Mouse (Mus musculus) thymus, postnatal 36 days (tissue): ENCODE data around the gene Kat7.

Source experiments
- DNase-seq, 2 experiments: peaks; one replicate each; pipeline ENCODE4 v3.0.0; 2022; ENCODE audit warnings: mixed read lengths in 2 of 2

Kat7 gene

GRCm38 (mm10) chr11:95276056-95276455 lies 34.0 kb downstream of the Kat7 start:
- no peak for DNase-seq

GRCm38 (mm10) chr11:95274613-95275012 lies 35.4 kb downstream of the Kat7 start:
- no peak for DNase-seq

GRCm38 (mm10) chr11:95273661-95274060 lies 36.4 kb downstream of the Kat7 start:
- no peak for DNase-seq

- DNase-seq = no peak
Observed at GRCm38 (mm10) chr11:95266540-95267245, 43.4 kb downstream of the Kat7 start.

- no peak for DNase-seq
Observed at GRCm38 (mm10) chr11:95264455-95265013, 45.5 kb downstream of the Kat7 start.

GRCm38 (mm10) chr11:95263816-95264454 lies 46.1 kb downstream of the Kat7 start:
- DNase-seq = no peak

GRCm38 (mm10) chr11:95261178-95261751 lies 48.8 kb downstream of the Kat7 start, which contains the start of gene Tac4:
Gene Tac4 (plus strand): TSS chr11:95261529.
- peak in 1 of 2 experiments; percentile 39 for DNase-seq

- DNase-seq = peak; percentile 90 to 94
Observed at GRCm38 (mm10) chr11:95259088-95259849, 50.8 kb downstream of the Kat7 start.

GRCm38 (mm10) chr11:95258490-95258889 lies 51.6 kb downstream of the Kat7 start:
- DNase-seq = peak; percentile 77 to 79

GRCm38 (mm10) chr11:95257930-95258329 lies 52.1 kb downstream of the Kat7 start:
- no peak for DNase-seq

- no peak for DNase-seq
Observed at GRCm38 (mm10) chr11:95255747-95256146, 54.3 kb downstream of the Kat7 start.

GRCm38 (mm10) chr11:95254165-95254564 lies 55.9 kb downstream of the Kat7 start:
- DNase-seq = peak in 1 of 2 experiments; percentile 23

GRCm38 (mm10) chr11:95252104-95252503 lies 57.9 kb downstream of the Kat7 start:
- DNase-seq = no peak

- peak; percentile 70 to 71 for DNase-seq
Observed at GRCm38 (mm10) chr11:95251295-95251694, 58.8 kb downstream of the Kat7 start.

GRCm38 (mm10) chr11:95250110-95250509 lies 59.9 kb downstream of the Kat7 start:
- no peak for DNase-seq

- no peak for DNase-seq
Observed at GRCm38 (mm10) chr11:95247065-95247464, 63.0 kb downstream of the Kat7 start.

- DNase-seq = no peak
Observed at GRCm38 (mm10) chr11:95245456-95245855, 64.6 kb downstream of the Kat7 start.

- DNase-seq = no peak
Observed at GRCm38 (mm10) chr11:95242653-95243052, 67.4 kb downstream of the Kat7 start.

- no peak for DNase-seq
Observed at GRCm38 (mm10) chr11:95238477-95238876, 71.6 kb downstream of the Kat7 start.

GRCm38 (mm10) chr11:95232329-95232696 lies 77.7 kb downstream of the Kat7 start:
- no peak for DNase-seq

- DNase-seq = peak; percentile 57 to 69
Observed at GRCm38 (mm10) chr11:95231688-95232328, 78.2 kb downstream of the Kat7 start.

GRCm38 (mm10) chr11:95227467-95227866 lies 82.6 kb downstream of the Kat7 start:
- no peak for DNase-seq
